Mouse (Mus musculus) adrenal gland, adult 18-20 months (tissue): Measurements from ENCODE around the gene Slc16a2. TPM values are rescaled to one million over a fixed set of nuclear protein-coding genes. Genes with fewer than 3 reads are reported as not detected.
"Not testable (repeated sequence)": the region's sequence is repeated elsewhere in the genome, so short reads cannot be mapped to it uniquely, and the experiment has no call there.

ENCODE experiments used
- DNase-seq, 2 experiments: peaks; one replicate each; pipeline ENCODE4 v3.0.0; 2021 to 2022; ENCODE audit warnings: low spot score in 2 of 2
- total RNA-seq, 2 experiments: library from RNA; stranded (reverse); gene quantifications; 1 replicate in 1 of 2; 2 replicates in 1 of 2; pipeline ENCODE4 v1.2.3; 2021

The Slc16a2 gene
- total RNA-seq, 2 experiments from 2014 or later = 25.2 to 52.4 TPM

GRCm38 (mm10) chrX:103664445-103664844 lies 157.3 kb downstream of the Slc16a2 start:
- DNase-seq = not testable (repeated sequence)

- no peak for DNase-seq
Observed at GRCm38 (mm10) chrX:103658985-103659384, 162.8 kb downstream of the Slc16a2 start.

- DNase-seq = no peak
Observed at GRCm38 (mm10) chrX:103653021-103653420, 168.8 kb downstream of the Slc16a2 start.

- no peak for DNase-seq
Observed at GRCm38 (mm10) chrX:103652048-103652447, 169.7 kb downstream of the Slc16a2 start.

Other genes starting within 250 kb of the Slc16a2 start
- gene Zcchc13, start 191.4 kb downstream of the Slc16a2 start, total RNA-seq = not detected
- gene Rlim, start 159.3 kb upstream of the Slc16a2 start, total RNA-seq = 10 to 100 TPM; 51.9 to 61.2 TPM